Mouse (Mus musculus) ES-Bruce4 (cell line): ENCODE measurements around the gene Pde11a.

Source experiments
- CTCF ChIP-seq: IDR thresholded peaks from one replicate; pipeline ENCODE4 v1.8.1; 2011; ENCODE audit warnings: low read depth, low read length
- EP300 ChIP-seq: IDR thresholded peaks from 2 replicates; pipeline ENCODE4 v1.6.1; 2011; ENCODE audit warnings: low read depth, low read length; ENCODE audit not compliant: insufficient read depth

DNA sequence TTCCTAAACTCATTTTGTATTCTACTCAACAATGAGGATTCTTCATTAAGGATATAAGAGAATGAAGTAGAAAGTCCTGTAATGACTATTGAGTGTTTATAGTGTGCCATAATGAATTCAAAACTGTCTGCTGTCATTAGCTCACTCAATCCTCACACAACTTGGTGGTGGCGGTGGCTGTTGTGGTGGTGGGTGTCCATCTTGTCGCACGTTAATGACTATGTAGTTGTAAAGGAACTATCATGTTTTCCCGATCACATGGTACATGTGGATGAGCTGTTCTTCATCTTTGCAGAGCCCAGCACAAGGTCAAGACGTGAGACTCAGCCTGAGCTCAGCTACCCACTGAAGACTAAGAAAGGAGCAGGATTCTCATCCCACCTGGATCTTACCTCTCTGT, 242.7 kb downstream of the Pde11a start:
- TF ChIP-seq EP300 (no peak), CTCF (no peak)
